ENCODE assay signal across 14 mouse cellular contexts in the genomic region with DNA sequence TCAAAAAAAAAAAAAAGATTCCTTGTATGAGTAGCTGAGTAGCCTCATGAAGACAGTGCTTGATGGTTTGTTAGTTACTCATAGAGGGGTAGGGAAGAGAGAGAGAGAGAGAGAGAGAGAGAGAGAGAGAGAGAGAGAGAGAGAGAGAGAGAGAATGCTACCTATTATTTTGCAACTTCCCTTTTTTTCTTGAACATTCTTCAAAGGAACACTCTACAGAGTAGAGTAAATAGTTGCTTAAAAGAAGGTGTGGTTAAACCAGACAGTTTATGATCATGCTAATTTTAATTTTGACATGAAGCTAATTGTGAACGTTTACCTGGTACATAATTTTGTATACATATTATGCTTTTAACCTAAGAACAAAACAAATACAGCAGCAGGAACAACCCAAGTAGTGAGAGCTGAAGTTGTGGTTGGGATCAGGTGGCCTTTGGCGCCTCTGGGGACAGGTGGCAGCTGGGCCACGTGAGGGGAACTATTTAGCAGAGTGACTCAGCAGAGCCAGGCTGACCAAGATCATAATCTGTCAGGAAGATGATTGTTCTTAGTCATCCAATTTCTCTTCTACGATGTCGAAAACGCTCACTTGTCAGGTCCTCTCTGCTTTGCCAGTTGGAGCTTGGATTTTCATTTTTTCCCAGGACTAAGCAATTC.
DNase-seq lines count a peak whose midpoint lies in the region; ATAC-seq and TF ChIP-seq lines count a peak whose summit lies in the region.
"Had no signal": no experiment of that assay in that cellular context is flagged by ENCODE, and none has a peak within 500 bp of the region (broad histone marks: within the 10 kb centered on the region; RNA-seq: fewer than 3 reads in every experiment).

No protein-coding gene starts in this region.

- no peaks in the 10 kb centered on the region for H3K36me3 ChIP-seq in C2C12 (ENCODE audit: control insufficient read depth, insufficient read depth)
- no peaks in the 10 kb centered on the region for H3K36me3 ChIP-seq in hindbrain, postnatal 0 days (ENCODE audit: insufficient read depth, low read length)
- H3K36me3 ChIP-seq in forebrain, embryonic 15.5 days, result no peaks in the 10 kb centered on the region
- H3K36me3 ChIP-seq: embryonic facial prominence, embryonic 15.5 days; liver, embryonic 15.5 days had no signal

- H3K27me3 ChIP-seq in C2C12 (ENCODE audit: control insufficient read depth, insufficient read depth, insufficient read length), result no peaks in the 10 kb centered on the region
- H3K27me3 ChIP-seq in hindbrain, postnatal 0 days (ENCODE audit: insufficient read depth, low read length), result no peaks in the 10 kb centered on the region
- H3K27me3 ChIP-seq in forebrain, embryonic 15.5 days, result no peaks in the 10 kb centered on the region
- H3K27me3 ChIP-seq: embryonic facial prominence, embryonic 15.5 days had no signal

- no peak overlapping the region for H3K9ac ChIP-seq in hindbrain, postnatal 0 days (replicated peaks; ENCODE audit: low read length)
- H3K9ac ChIP-seq in forebrain, embryonic 15.5 days (replicated peaks), result no peak overlapping the region
- H3K9ac ChIP-seq: embryonic facial prominence, embryonic 15.5 days; liver, embryonic 15.5 days had no signal

- no peak overlapping the region for H3ac ChIP-seq in C2C12 (ENCODE audit: control insufficient read depth, insufficient read length, low read depth)

- TF ChIP-seq CTCF in C2C12 (IDR thresholded peaks at IDR 0.05; ENCODE audit: control insufficient read depth, insufficient read depth, insufficient read length), result no peak
- TF ChIP-seq CTCF in hindbrain, postnatal 0 days (IDR thresholded peaks at IDR 0.05; ENCODE audit: low read depth), result no peak

- H3K4me1 ChIP-seq in hindbrain, postnatal 0 days (ENCODE audit: insufficient read depth, low read length), result no peaks in the 10 kb centered on the region
- H3K4me1 ChIP-seq in forebrain, embryonic 15.5 days, result no peaks in the 10 kb centered on the region
- H3K4me1 ChIP-seq: embryonic facial prominence, embryonic 15.5 days; liver, embryonic 15.5 days had no signal

- H3K4me3 ChIP-seq in C2C12 (ENCODE audit: insufficient read depth, poor library complexity, severe bottlenecking), result no peak overlapping the region
- no peak overlapping the region for H3K4me3 ChIP-seq in hindbrain, postnatal 0 days (ENCODE audit: low read length)
- no peak overlapping the region for H3K4me3 ChIP-seq in forebrain, embryonic 15.5 days
- H3K4me3 ChIP-seq: embryonic facial prominence, embryonic 15.5 days; liver, embryonic 15.5 days had no signal

- no peaks in the 10 kb centered on the region for H3K9me3 ChIP-seq in hindbrain, postnatal 0 days (ENCODE audit: low read length)
- no peaks in the 10 kb centered on the region for H3K9me3 ChIP-seq in forebrain, embryonic 15.5 days
- H3K9me3 ChIP-seq: embryonic facial prominence, embryonic 15.5 days; liver, embryonic 15.5 days had no signal

- H3K4me2 ChIP-seq in hindbrain, postnatal 0 days (ENCODE audit: low read depth, low read length), result no peak overlapping the region
- H3K4me2 ChIP-seq in forebrain, embryonic 15.5 days (replicated peaks), result no peak overlapping the region
- H3K4me2 ChIP-seq: embryonic facial prominence, embryonic 15.5 days; liver, embryonic 15.5 days had no signal

- no peaks in the 10 kb centered on the region for H3K79me2 ChIP-seq in C2C12 (ENCODE audit: control insufficient read depth, insufficient read depth)

- no peak overlapping the region for H3K27ac ChIP-seq in hindbrain, postnatal 0 days
- no peak overlapping the region for H3K27ac ChIP-seq in forebrain, embryonic 15.5 days (replicated peaks)
- H3K27ac ChIP-seq: embryonic facial prominence, embryonic 15.5 days; liver, embryonic 15.5 days had no signal

- DNase-seq in adrenal gland, postnatal 14 days, result peak; percentile 35
- DNase-seq in adrenal gland, postnatal 25 days, result no peak
- DNase-seq in spleen, postnatal 36 days (ENCODE audit: low spot score in 2 of 2), result peak; percentile 76
- DNase-seq in hindbrain, postnatal 0 days (ENCODE audit: low spot score), result no peak
- DNase-seq in gastrocnemius, postnatal 10 days, result no peak
- DNase-seq: cerebellum, adult 9-10 months; kidney, adult 18-20 months; layer of hippocampus, postnatal 36 days; retina, postnatal 1 day had no signal

- no peaks in the 10 kb centered on the region for H3K79me3 ChIP-seq in C2C12 (ENCODE audit: low read depth)

- 82% methylated on average over 6 of the region's 6 CpGs for WGBS in hindbrain, postnatal 0 days
- WGBS in forebrain, embryonic 15.5 days, result 93% methylated on average over 6 of the region's 6 CpGs

- ATAC-seq in hematopoietic stem cell, adult 5-6 weeks (replicated peaks in 1 of 2; ENCODE audit: insufficient read depth in 1 of 2, low FRiP score in 2 of 2, low TSS enrichment in 1 of 2, low read depth in 1 of 2, poor library complexity in 2 of 2, severe bottlenecking in 2 of 2), result peak; percentile 71 to 85
- ATAC-seq in hindbrain, postnatal 0 days, result no peak
- no peak for ATAC-seq in forebrain, embryonic 15.5 days (replicated peaks)

TF ChIP-seq in C2C12, 6 proteins besides CTCF, POLR2A, EP300 and RAD21:
- TF ChIP-seq CEBPB (IDR thresholded peaks at IDR 0.05; ENCODE audit: low read depth), result no peak
- peak; percentile 95 for TF ChIP-seq USF1 (IDR thresholded peaks at IDR 0.05; ENCODE audit: low read depth)
- TF ChIP-seq MYOD1 (IDR thresholded peaks at IDR 0.05; ENCODE audit: control insufficient read depth, insufficient read length, low read depth), result peak; percentile 95
- TF ChIP-seq MYOG (IDR thresholded peaks at IDR 0.05; ENCODE audit: control insufficient read depth, extremely low read depth, insufficient read length), result no peak
- no peak for TF ChIP-seq MAX (IDR thresholded peaks at IDR 0.05)
- TF ChIP-seq FOSL1 (IDR thresholded peaks at IDR 0.05; ENCODE audit: insufficient read depth, low read length, poor library complexity, severe bottlenecking), result peak; percentile 68

Comparison
In these comparisons a context has a peak if more than half of its experiments do, and no peak if none do; other contexts are left out.
1. DNase-seq: peak in adrenal gland, postnatal 14 days (single experiment) and spleen, postnatal 36 days (2 of 2); none in adrenal gland, postnatal 25 days (single experiment), hindbrain, postnatal 0 days (single experiment) and gastrocnemius, postnatal 10 days (single experiment).
2. ATAC-seq: peak in hematopoietic stem cell, adult 5-6 weeks (2 of 2); none in hindbrain, postnatal 0 days (single experiment) and forebrain, embryonic 15.5 days (single experiment).